Mouse (Mus musculus): Measurements from ENCODE around the gene Serpine1.

- TF ChIP-seq CTCF (IDR thresholded peaks at IDR 0.05; ENCODE audit: low read depth, low read length) (no peak), POLR2A (IDR thresholded peaks at IDR 0.05; ENCODE audit: insufficient read depth, low read length) (no peak)
These were observed 31.9 kb upstream of the Serpine1 start for GRCm38 (mm10) chr5:137103969-137104368.

Data from ES-Bruce4 (cell line).